Mouse (Mus musculus): Measurements from ENCODE around the gene Hccs. TPM values are rescaled to one million over a fixed set of nuclear protein-coding genes. Genes with fewer than 3 reads are reported as not detected.

The Hccs gene
- total and polyA plus RNA-seq, 2 experiments from 2014 or later, result 26.9 to 34.7 TPM

- WGBS, result 79% methylated on average over 2 of the region's 2 CpGs
- no peak for ATAC-seq
- TF ChIP-seq CTCF (IDR thresholded peaks at IDR 0.05; ENCODE audit: low read depth), result no peak
These were observed 58.0 kb downstream of the Hccs start for GRCm38 (mm10) chrX:169262212-169262611.

GRCm38 (mm10) chrX:169261034-169261433, 59.1 kb downstream of the Hccs start:
- DNase-seq (ENCODE audit: low spot score), result no peak
- Histone ChIP-seq H3K9ac (replicated peaks; ENCODE audit: low read length) (no peak overlapping the region), H3K4me2 (ENCODE audit: low read depth, low read length) (no peak overlapping the region), H3K4me3 (ENCODE audit: low read length) (no peak overlapping the region), H3K9me3 (ENCODE audit: low read length) (no peaks in the 10 kb centered on the region), H3K27ac (no peak overlapping the region), H3K4me1 (ENCODE audit: insufficient read depth, low read length) (no peaks in the 10 kb centered on the region), H3K27me3 (ENCODE audit: insufficient read depth, low read length) (no peaks in the 10 kb centered on the region), H3K36me3 (ENCODE audit: insufficient read depth, low read length) (no peaks in the 10 kb centered on the region)
- ATAC-seq, result no peak
- TF ChIP-seq CTCF (IDR thresholded peaks at IDR 0.05; ENCODE audit: low read depth), result no peak
- 82% methylated on average over 3 of the region's 3 CpGs for WGBS

More at GRCm38 (mm10) chrX:169262212-169262611, 58.0 kb downstream of the Hccs start:
- no peak overlapping the region for H3K9ac ChIP-seq (replicated peaks; ENCODE audit: low read length)
- H3K4me3 ChIP-seq (ENCODE audit: low read length), result no peak overlapping the region
- DNase-seq (ENCODE audit: low spot score), result no peak
- no peaks in the 10 kb centered on the region for H3K27me3 ChIP-seq (ENCODE audit: insufficient read depth, low read length)
- H3K9me3 ChIP-seq (ENCODE audit: low read length), result no peaks in the 10 kb centered on the region
- no peaks in the 10 kb centered on the region for H3K4me1 ChIP-seq (ENCODE audit: insufficient read depth, low read length)
- no peak overlapping the region for H3K4me2 ChIP-seq (ENCODE audit: low read depth, low read length)
- no peaks in the 10 kb centered on the region for H3K36me3 ChIP-seq (ENCODE audit: insufficient read depth, low read length)
- no peak overlapping the region for H3K27ac ChIP-seq

DNA sequence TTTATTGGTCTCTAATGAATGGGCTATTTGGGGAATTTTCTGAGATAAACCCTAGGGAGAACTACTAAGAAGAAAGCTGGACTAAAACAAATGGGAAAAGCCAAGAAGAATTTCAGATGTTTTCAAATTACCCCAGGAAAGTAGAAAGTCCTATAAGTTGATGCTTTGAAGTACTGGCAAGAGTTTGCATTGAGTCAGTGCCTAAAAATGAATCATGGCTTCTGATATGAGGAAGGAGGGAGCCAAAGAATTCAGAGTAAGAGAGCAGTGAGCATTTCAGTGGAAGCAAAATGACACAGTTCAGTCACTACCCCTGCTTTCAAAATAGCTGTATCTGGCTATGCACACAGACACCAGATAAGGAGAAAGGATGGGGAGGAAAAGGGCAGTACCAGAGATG, 63.4 kb downstream of the Hccs start:
- Histone ChIP-seq H3K27ac (no peak overlapping the region), H3K4me2 (ENCODE audit: low read depth, low read length) (no peak overlapping the region), H3K4me3 (ENCODE audit: low read length) (no peak overlapping the region), H3K36me3 (ENCODE audit: insufficient read depth, low read length) (no peaks in the 10 kb centered on the region), H3K4me1 (ENCODE audit: insufficient read depth, low read length) (no peaks in the 10 kb centered on the region), H3K9ac (replicated peaks; ENCODE audit: low read length) (no peak overlapping the region), H3K9me3 (ENCODE audit: low read length) (no peaks in the 10 kb centered on the region), H3K27me3 (ENCODE audit: insufficient read depth, low read length) (no peaks in the 10 kb centered on the region)
- no peak for TF ChIP-seq CTCF (IDR thresholded peaks at IDR 0.05; ENCODE audit: low read depth)
- ATAC-seq, result no peak
- no peak for DNase-seq (ENCODE audit: low spot score)

DNA sequence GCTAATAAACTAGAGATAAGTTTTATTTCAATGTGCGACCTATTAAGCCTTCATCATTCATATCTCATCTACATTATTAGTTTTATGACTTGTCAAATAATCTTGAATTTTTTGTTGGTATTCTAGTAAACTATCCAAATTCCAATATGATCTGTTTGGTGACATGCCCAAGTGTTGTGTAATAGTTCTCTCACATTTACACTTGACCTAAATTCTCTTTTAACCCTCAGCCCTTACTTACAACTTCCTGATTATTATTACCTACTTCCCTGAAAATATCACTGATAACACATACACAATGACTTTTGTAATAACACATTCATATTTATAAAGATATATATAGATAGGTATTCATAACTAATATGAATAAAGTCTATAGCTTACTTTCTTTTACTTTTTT, 64.3 kb downstream of the Hccs start:
- TF ChIP-seq CTCF (IDR thresholded peaks at IDR 0.05; ENCODE audit: low read depth), result no peak
- Histone ChIP-seq H3K4me3 (ENCODE audit: low read length) (no peak overlapping the region), H3K36me3 (ENCODE audit: insufficient read depth, low read length) (no peaks in the 10 kb centered on the region), H3K27ac (no peak overlapping the region), H3K9me3 (ENCODE audit: low read length) (no peaks in the 10 kb centered on the region), H3K27me3 (ENCODE audit: insufficient read depth, low read length) (no peaks in the 10 kb centered on the region), H3K4me2 (ENCODE audit: low read depth, low read length) (no peak overlapping the region), H3K4me1 (ENCODE audit: insufficient read depth, low read length) (no peaks in the 10 kb centered on the region), H3K9ac (replicated peaks; ENCODE audit: low read length) (no peak overlapping the region)
- 74% methylated on average over 1 of the region's 1 CpGs for WGBS
- DNase-seq (ENCODE audit: low spot score) (no peak), ATAC-seq (no peak)

- no peak for ATAC-seq
- Histone ChIP-seq H3K4me2 (ENCODE audit: low read depth, low read length) (no peak overlapping the region), H3K27ac (no peak overlapping the region), H3K9ac (replicated peaks; ENCODE audit: low read length) (no peak overlapping the region), H3K9me3 (ENCODE audit: low read length) (no peaks in the 10 kb centered on the region), H3K4me3 (ENCODE audit: low read length) (no peak overlapping the region), H3K4me1 (ENCODE audit: insufficient read depth, low read length) (no peaks in the 10 kb centered on the region), H3K36me3 (ENCODE audit: insufficient read depth, low read length) (no peaks in the 10 kb centered on the region), H3K27me3 (ENCODE audit: insufficient read depth, low read length) (no peaks in the 10 kb centered on the region)
- DNase-seq (ENCODE audit: low spot score), result no peak
- no peak for TF ChIP-seq CTCF (IDR thresholded peaks at IDR 0.05; ENCODE audit: low read depth)
- 83% methylated on average over 3 of the region's 3 CpGs for WGBS
These were observed 97.7 kb downstream of the Hccs start for GRCm38 (mm10) chrX:169222357-169223062.

DNA sequence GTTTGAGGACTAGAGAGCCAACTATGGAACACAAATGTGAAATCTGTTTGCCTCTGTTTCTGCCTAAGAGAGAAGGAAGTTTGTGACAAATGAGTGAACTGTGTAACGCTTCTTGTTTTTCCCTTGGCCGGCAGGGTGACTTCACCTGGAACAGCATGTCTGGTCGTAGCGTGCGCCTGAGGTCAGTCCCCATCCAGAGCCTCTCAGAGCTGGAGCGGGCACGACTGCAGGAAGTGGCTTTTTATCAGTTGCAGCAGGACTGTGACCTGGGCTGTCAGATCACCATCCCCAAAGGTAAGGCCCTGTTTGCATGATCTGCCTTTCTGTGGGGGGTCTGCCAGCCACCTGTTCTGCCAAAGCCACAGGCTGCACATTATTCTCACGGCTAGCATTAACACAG, 100.1 kb downstream of the Hccs start:
- Histone ChIP-seq H3K4me2 (ENCODE audit: low read depth, low read length) (no peak overlapping the region), H3K9ac (replicated peaks; ENCODE audit: low read length) (no peak overlapping the region), H3K27me3 (ENCODE audit: insufficient read depth, low read length) (no peaks in the 10 kb centered on the region), H3K4me3 (ENCODE audit: low read length) (no peak overlapping the region), H3K36me3 (ENCODE audit: insufficient read depth, low read length) (no peaks in the 10 kb centered on the region), H3K9me3 (ENCODE audit: low read length) (no peaks in the 10 kb centered on the region), H3K27ac (no peak overlapping the region), H3K4me1 (ENCODE audit: insufficient read depth, low read length) (no peaks in the 10 kb centered on the region)
- DNase-seq (ENCODE audit: low spot score) (no peak), ATAC-seq (no peak)
- TF ChIP-seq CTCF (IDR thresholded peaks at IDR 0.05; ENCODE audit: low read depth), result no peak
- WGBS, result 76% methylated on average over 8 of the region's 8 CpGs

DNA sequence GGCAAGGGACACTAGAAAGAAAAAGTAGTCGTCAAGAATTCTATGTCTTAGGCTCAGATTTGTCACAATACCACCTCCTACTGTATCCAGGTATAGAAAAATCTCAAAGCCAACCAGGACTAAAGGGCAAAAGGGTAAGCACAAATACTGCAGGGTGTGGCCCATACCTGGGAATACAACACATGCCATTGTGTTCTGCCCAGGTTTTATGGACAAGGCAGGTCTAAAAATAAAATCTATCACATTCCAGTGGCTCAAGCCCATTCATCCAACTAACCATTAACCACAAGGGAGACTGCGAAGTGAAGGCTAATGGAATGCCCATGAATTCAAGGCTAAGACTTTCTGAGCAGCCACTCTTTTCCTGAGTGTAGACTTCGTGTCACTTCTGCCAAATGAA, 110.2 kb downstream of the Hccs start:
- TF ChIP-seq CTCF (IDR thresholded peaks at IDR 0.05; ENCODE audit: low read depth), result no peak
- Histone ChIP-seq H3K4me3 (ENCODE audit: low read length) (no peak overlapping the region), H3K27me3 (ENCODE audit: insufficient read depth, low read length) (no peaks in the 10 kb centered on the region), H3K36me3 (ENCODE audit: insufficient read depth, low read length) (no peaks in the 10 kb centered on the region), H3K4me2 (ENCODE audit: low read depth, low read length) (no peak overlapping the region), H3K4me1 (ENCODE audit: insufficient read depth, low read length) (no peaks in the 10 kb centered on the region), H3K9me3 (ENCODE audit: low read length) (no peaks in the 10 kb centered on the region), H3K9ac (replicated peaks; ENCODE audit: low read length) (no peak overlapping the region), H3K27ac (no peak overlapping the region)
- no peak for ATAC-seq
- DNase-seq (ENCODE audit: low spot score), result no peak
- 64% methylated on average over 3 of the region's 3 CpGs for WGBS

Other genes starting within 250 kb of the Hccs start
- gene Amelx, start 133.2 kb downstream of the Hccs start, total RNA-seq (2014; rRNA removed), result 0.54 TPM in 1 of 2 replicates, not detected in the other
- gene Amelx, start 133.2 kb downstream of the Hccs start, polyA plus RNA-seq (2015; fragmentation: Nextera tagmentation; extraction: Ambion mirVana), result not detected in 2 replicates